Mouse (Mus musculus) intestine, embryonic 14.5 days (tissue): ENCODE results near the gene Casc1. TPM values are rescaled to one million over a fixed set of nuclear protein-coding genes. Genes with fewer than 3 reads are reported as not detected.

Experiments
- ATAC-seq: fragments of 200-750 bp; cut with Nextera tagmentation; replicated peaks from 2 replicates; pipeline ENCODE4 v1.8.0; 2017; ENCODE audit warnings: low read depth, moderate number of reproducible peaks, moderate TSS enrichment, moderate library complexity; ENCODE audit not compliant: low FRiP score, low TSS enrichment
- DNase-seq: peaks from one replicate; pipeline ENCODE4 v3.0.0-alpha.2; 2018; ENCODE audit warnings: low spot score
- H3K27ac ChIP-seq: fragments of 300-500 bp; sonication (generic); 2 replicates; pipeline ENCODE4 v1.5.1; 2014; ENCODE audit warnings: low read depth, mild to moderate bottlenecking, control low read depth
- H3K27me3 ChIP-seq: fragments of 300-500 bp; sonication (generic); replicated peaks from 2 replicates; pipeline ENCODE4 v1.6.1; 2014; ENCODE audit warnings: low read length, control low read depth; ENCODE audit not compliant: control insufficient read depth, insufficient read depth
- H3K36me3 ChIP-seq: fragments of 300-500 bp; sonication (generic); 2 replicates; pipeline ENCODE4 v1.6.1; 2014; ENCODE audit warnings: low read length, control low read depth; ENCODE audit not compliant: control insufficient read depth, insufficient read depth
- H3K4me1 ChIP-seq: fragments of 300-500 bp; sonication (generic); replicated peaks from 2 replicates; pipeline ENCODE4 v1.6.1; 2014; ENCODE audit warnings: low read length, control low read depth, mixed read lengths; ENCODE audit not compliant: control insufficient read depth, insufficient read depth
- H3K4me2 ChIP-seq: fragments of 300-500 bp; sonication (generic); 2 replicates; pipeline ENCODE4 v1.6.1; 2014; ENCODE audit warnings: low read length
- H3K4me3 ChIP-seq: fragments of 300-500 bp; sonication (generic); 2 replicates; pipeline ENCODE4 v1.5.1; 2014; ENCODE audit warnings: low read depth, low read length, control low read depth, mixed read lengths
- H3K9ac ChIP-seq: fragments of 300-500 bp; sonication (generic); 2 replicates; pipeline ENCODE4 v1.6.1; 2014; ENCODE audit warnings: mild to moderate bottlenecking, low read length
- H3K9me3 ChIP-seq: fragments of 300-500 bp; sonication (generic); 2 replicates; pipeline ENCODE4 v1.6.1; 2016; ENCODE audit warnings: low read length, control low read depth; ENCODE audit not compliant: control insufficient read depth
- WGBS: fragments of 180-500 bp; shearing (Covaris S2); extraction: QIAGEN DNeasy Blood & Tissue Kit; methylation state at CpG from one replicate; pipeline ENCODE4 v1.1.7; 2014; 5-methylcytosine and 5-hydroxymethylcytosine counted together
- polyA plus RNA-seq: library from polyadenylated mRNA; unstranded; fragments of >200 nt; fragmentation: Nextera tagmentation; extraction: Ambion mirVana; gene quantifications from 2 replicates; pipeline ENCODE4 v1.2.1, GENCODE M21; 2014

Gene Casc1
- 0.43 and 0.47 TPM in 2 replicates for polyA plus RNA-seq

DNA sequence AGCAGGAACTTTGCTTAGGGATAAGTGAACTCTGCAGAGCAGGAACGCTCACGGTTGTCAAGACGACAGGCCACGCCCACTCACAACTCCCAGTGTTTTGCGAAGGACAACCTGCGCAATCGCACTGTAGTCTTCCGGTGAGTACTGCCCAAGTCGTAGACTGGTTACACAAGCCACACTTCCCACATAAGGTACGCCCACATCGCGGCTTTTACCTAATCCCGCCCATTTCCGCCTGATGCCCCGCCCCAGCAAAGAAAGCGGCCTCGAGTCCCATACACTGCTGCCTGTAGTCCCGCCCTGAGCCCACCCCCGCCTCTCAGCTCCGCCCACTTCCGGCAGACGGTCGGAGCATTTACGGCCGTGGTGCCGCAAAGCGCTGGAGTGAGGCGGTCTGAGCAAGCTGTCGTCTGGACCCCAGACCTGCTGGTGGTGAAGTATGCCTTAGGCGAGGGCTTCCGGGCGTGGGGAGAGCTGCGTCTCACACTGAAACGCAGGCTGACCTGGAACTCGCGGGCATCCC, at the start of gene Casc1, which contains the start of gene Etfrf1:
Casc1 (minus strand) TSS at position 190 of the 523 bp plus-strand sequence.
Etfrf1 (plus strand) TSS at position 319 of the 523 bp plus-strand sequence.
- Histone ChIP-seq H3K4me3 (peak within 1 kb of the TSS; percentile 77), H3K27ac (peak within 1 kb of the TSS; percentile 94), H3K27me3 (no peaks in the 10 kb centered on the region), H3K4me2 (peak within 1 kb of the TSS; percentile 67), H3K9me3 (no peaks in the 10 kb centered on the region), H3K36me3 (peaks cover 7% of the 10 kb centered on the region), H3K9ac (peak within 1 kb of the TSS; percentile 77), H3K4me1 (peaks cover 12% of the 10 kb centered on the region)
- WGBS = under 1% methylated on average over 36 of the region's 36 CpGs
- ATAC-seq = peak; percentile 100
- peak; percentile 97 for DNase-seq

DNA sequence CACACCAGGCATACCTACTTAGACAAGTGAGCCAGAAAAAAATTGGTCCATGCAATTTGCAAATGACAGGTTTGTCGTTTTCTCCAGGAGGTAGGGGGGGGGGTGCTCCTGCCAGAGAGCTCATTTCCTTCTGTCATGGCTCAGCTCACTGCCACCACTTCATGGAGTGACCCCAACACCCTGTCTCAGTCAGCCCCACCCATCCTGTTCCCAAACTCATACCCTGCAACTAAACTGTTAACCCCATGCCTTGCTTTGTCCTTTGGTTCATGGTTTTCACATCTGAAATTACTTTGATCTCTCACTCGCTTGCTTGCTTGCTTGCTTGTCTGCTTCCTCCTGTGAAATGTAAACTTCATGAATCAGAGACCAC, 45.9 kb upstream of the Casc1 start:
- DNase-seq (no peak), ATAC-seq (peak; percentile 56; the same call in 1 of the 2 replicates)
- peaks cover 5% of the 10 kb centered on the region; the same call in 1 of the 2 replicates for H3K4me1 ChIP-seq
- WGBS = 16% methylated on average over 2 of the region's 2 CpGs
- H3K27ac ChIP-seq = no peak overlapping the region
- no peak overlapping the region for H3K4me3 ChIP-seq
- H3K27me3 ChIP-seq = no peaks in the 10 kb centered on the region
- H3K9me3 ChIP-seq = no peaks in the 10 kb centered on the region
- H3K36me3 ChIP-seq = no peaks in the 10 kb centered on the region
- no peak overlapping the region for H3K9ac ChIP-seq
- H3K4me2 ChIP-seq = no peak overlapping the region

DNA sequence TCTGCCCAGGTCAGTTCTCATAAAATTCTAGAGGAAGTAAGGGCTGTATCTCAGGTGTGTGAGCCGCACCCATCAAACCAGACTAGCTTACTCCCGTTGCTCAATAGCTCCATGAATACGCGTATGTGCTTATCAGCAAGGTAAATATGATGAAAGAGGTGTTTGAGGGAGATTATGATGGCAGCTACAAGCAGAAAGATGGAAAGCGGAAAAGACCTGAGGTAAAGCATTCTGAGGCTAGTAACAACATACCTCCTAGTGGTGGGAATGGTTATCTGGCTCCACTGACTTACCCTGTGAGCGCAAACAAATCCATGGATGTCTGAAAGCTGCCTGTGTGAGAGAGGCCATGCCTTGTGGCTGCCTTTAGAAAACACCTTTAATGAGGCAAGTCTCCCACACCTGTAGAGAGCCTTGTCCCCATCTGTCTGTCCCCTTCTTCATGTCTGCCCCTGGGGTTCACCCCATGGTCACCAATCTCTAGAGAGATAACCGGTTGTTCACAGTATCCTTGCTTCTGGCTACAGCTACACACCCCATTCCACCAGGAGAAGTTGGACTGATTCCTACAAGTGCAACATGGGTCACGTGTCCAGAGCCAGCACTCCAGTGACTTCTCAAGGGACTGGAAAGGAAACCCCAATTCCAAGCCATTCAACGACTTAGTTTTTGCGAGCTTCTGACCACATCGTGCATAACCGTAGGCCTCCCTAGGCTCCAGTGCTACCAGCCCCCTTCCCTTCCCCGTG, 45.3 kb upstream of the Casc1 start:
- no peak overlapping the region for H3K4me2 ChIP-seq
- WGBS = 66% methylated on average over 13 of the region's 13 CpGs
- no peaks in the 10 kb centered on the region for H3K36me3 ChIP-seq
- peak; percentile 57 for DNase-seq
- peak; percentile 84 for ATAC-seq
- H3K9me3 ChIP-seq = no peaks in the 10 kb centered on the region
- peaks cover 5% of the 10 kb centered on the region; the same call in 1 of the 2 replicates for H3K4me1 ChIP-seq
- 0 out of 2 replicates have a peak overlapping the region, but pooled peaks have one; percentile 2 for H3K27ac ChIP-seq
- no peaks in the 10 kb centered on the region for H3K27me3 ChIP-seq
- H3K9ac ChIP-seq = no peak overlapping the region
- no peak overlapping the region for H3K4me3 ChIP-seq

DNA sequence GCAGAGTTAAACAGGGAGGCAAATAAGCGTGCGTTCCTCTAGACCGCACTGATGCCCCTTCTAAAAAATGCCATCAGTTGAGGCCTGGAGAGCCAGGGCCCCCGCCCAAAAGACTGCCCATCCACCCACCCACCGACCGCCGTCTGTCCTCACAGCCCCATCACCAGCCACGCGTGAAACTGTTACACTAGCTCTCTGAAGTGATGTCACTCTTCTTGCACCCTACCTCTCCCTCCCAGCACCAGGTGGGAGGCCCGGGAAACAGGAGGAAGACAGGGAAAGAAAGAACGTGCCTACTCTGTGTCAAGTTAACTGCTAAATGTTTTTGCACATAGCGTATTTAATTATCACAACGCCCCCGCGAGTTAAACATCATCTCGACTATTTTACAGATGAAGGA, 40.0 kb upstream of the Casc1 start:
- H3K4me3 ChIP-seq = peak overlapping the region; percentile 92
- H3K4me1 ChIP-seq = peaks cover 7% of the 10 kb centered on the region; the same call in 1 of the 2 replicates
- peak overlapping the region; percentile 76 for H3K4me2 ChIP-seq
- DNase-seq = no peak
- H3K27ac ChIP-seq = peak overlapping the region; percentile 64; the same call in 1 of the 2 replicates
- H3K36me3 ChIP-seq = peaks cover 9% of the 10 kb centered on the region
- no peaks in the 10 kb centered on the region for H3K9me3 ChIP-seq
- no peaks in the 10 kb centered on the region for H3K27me3 ChIP-seq
- 0 out of 2 replicates have a peak, but pooled peaks have one; percentile 5 for ATAC-seq
- 10% methylated on average over 16 of the region's 16 CpGs for WGBS
- peak overlapping the region; percentile 93 for H3K9ac ChIP-seq

DNA sequence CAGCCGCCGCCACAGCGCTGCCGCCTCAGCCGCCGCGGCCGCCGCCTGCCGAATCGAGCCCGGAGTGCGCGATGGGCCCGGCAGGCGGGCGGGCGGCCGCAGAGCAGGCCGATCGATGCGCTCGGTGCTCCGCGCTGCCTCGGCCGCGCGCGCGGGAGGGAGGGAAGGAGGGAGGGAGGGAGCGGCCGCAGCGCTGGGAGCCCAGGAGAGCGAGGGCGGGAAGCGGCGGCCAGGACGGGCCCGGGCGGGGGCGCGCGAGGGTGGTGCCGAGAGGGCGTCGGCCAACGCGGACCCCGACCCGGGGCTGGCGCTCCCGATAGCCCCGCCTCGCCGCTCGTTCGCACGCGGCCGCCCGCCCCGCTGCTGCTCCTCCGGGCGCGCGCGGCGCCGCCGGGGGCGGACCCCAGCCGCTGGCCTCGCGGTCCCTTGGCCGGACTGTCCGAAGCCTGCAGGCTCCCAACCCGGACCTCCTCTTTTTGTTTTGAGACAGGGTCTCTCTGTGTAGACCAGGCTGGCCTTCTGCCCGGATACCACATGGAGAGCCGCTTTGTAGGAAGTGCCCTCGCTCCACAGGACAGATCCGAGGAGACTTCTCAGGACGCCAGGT, 39.5 kb upstream of the Casc1 start, which contains the start of gene Kras:
Kras (minus strand) TSS at position 55 of the 607 bp plus-strand sequence.
- peak; percentile 95 for DNase-seq
- H3K4me2 ChIP-seq = peak within 1 kb of the TSS; percentile 80
- H3K4me3 ChIP-seq = peak within 1 kb of the TSS; percentile 92
- H3K4me1 ChIP-seq = peaks cover 7% of the 10 kb centered on the region; the same call in 1 of the 2 replicates
- H3K36me3 ChIP-seq = peaks cover 14% of the 10 kb centered on the region
- peak; percentile 97 for ATAC-seq
- peak within 1 kb of the TSS; percentile 93 for H3K9ac ChIP-seq
- peak within 1 kb of the TSS; percentile 64 for H3K27ac ChIP-seq
- WGBS = under 1% methylated on average over 42 of the region's 83 CpGs
- H3K9me3 ChIP-seq = no peaks in the 10 kb centered on the region
- no peaks in the 10 kb centered on the region for H3K27me3 ChIP-seq

DNA sequence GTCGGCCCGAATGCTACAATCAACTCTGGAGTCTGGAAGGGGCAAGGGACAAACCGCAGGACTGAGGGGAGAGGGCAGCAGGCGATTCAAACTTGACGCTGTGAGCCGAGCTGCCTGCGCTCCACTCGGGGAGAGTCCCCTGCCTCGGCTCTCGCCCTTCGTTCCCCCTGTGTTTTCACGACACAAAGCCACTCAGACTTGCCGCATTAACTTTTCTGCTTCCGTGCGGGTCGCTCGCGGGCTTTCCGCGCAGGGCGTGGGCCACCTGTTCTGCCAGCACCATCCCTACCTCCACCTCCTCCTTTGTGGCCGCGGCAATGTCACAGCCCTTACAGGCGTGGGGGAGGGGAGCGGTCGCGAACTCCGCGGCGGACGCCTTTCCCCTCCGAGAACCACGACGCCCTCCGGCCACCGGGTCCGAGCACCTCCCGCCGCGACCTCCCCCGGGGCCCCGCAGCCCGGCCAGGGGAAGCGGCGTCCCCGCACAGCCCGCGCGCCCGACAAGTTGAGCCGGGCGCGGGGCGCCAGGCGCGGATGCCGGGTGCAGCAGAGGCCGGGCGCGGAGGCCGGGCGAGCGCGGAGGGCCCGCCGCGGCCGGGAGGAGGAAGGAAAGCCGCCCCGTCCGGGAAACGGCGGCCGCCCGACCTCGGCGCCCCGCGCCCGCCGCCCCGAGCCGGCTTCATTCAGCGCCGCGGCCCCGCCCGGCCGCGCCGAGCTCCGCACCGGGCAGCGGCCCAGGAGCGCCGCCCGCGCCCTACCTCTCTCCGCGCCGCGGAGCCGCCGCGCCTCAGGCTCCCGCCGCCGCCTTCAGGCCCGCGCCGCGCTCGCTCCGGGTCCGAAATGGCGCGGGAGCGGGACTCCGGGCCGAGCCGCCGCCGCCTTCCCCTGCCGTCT, 38.7 kb upstream of the Casc1 start:
- DNase-seq (peak; percentile 79), ATAC-seq (peak; percentile 66)
- H3K36me3 ChIP-seq = peaks cover 22% of the 10 kb centered on the region
- H3K9ac ChIP-seq = peak overlapping the region; percentile 93
- H3K4me3 ChIP-seq = peak overlapping the region; percentile 92
- peak overlapping the region; percentile 80 for H3K4me2 ChIP-seq
- under 1% methylated on average over 108 of the region's 124 CpGs for WGBS
- peak overlapping the region; percentile 64 for H3K27ac ChIP-seq
- no peaks in the 10 kb centered on the region for H3K9me3 ChIP-seq
- H3K27me3 ChIP-seq = no peaks in the 10 kb centered on the region
- H3K4me1 ChIP-seq = peaks cover 7% of the 10 kb centered on the region; the same call in 1 of the 2 replicates

DNA sequence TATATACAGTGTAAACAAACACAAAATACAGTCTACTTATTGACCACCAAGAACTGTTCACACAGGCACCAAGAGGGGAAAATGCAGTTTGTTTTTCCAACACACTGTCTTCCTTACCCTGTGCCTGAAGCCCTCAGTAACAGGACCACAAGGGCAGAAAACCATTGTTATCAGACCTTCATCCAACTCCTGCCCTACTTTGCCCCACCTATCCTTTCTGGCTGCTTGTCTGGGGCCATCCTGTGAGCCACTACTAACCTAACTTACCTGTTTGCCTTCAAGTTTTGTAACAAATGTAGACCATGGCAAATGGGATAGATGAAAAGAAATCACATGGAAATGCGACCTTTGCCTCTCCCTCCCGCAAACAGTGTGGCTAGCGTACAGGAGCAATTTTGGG, 37.1 kb upstream of the Casc1 start:
- ATAC-seq (no peak), DNase-seq (no peak)
- 0 out of 2 replicates have a peak overlapping the region, but pooled peaks have one; percentile 16 for H3K4me2 ChIP-seq
- 78% methylated on average over 3 of the region's 3 CpGs for WGBS
- H3K4me3 ChIP-seq = no peak overlapping the region
- H3K36me3 ChIP-seq = peaks cover 31% of the 10 kb centered on the region
- no peaks in the 10 kb centered on the region for H3K27me3 ChIP-seq
- H3K27ac ChIP-seq = no peak overlapping the region
- peaks cover 7% of the 10 kb centered on the region; the same call in 1 of the 2 replicates for H3K4me1 ChIP-seq
- no peak overlapping the region for H3K9ac ChIP-seq
- H3K9me3 ChIP-seq = no peaks in the 10 kb centered on the region

DNA sequence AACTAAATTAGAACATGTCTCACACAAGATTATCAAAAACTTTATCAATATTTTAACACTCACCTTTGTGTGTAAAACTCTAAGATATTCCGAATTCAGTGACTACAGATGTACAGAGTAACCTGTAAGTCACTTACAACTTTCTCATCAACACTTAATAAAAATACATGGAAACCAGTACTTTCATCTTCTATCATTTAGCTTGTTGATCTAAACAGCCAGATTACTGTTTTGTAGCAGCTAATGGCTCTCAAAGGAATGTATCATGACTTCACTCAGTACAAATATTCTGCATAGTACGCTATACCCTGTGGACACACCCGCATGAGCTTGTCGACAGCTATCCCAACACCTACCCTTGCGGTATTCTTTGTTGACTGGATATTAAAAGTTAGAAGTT, 36.0 kb upstream of the Casc1 start:
- H3K4me2 ChIP-seq = no peak overlapping the region
- no peaks in the 10 kb centered on the region for H3K9me3 ChIP-seq
- no peak overlapping the region for H3K27ac ChIP-seq
- H3K4me1 ChIP-seq = peaks cover 7% of the 10 kb centered on the region; the same call in 1 of the 2 replicates
- WGBS = 94% methylated on average over 5 of the region's 5 CpGs
- ATAC-seq (no peak), DNase-seq (no peak)
- no peaks in the 10 kb centered on the region for H3K27me3 ChIP-seq
- no peak overlapping the region for H3K9ac ChIP-seq
- H3K36me3 ChIP-seq = peaks cover 31% of the 10 kb centered on the region
- H3K4me3 ChIP-seq = no peak overlapping the region
